Mouse (Mus musculus) cerebral cortex, adult 2 months (tissue): Measurements from ENCODE around the gene Evx2.

ENCODE experiments used
- WGBS: fragments of 180-500 bp; shearing (Covaris S2); methylation state at CpG from one replicate; pipeline ENCODE4 v1.1.7; 2018; 5-methylcytosine and 5-hydroxymethylcytosine counted together

Gene Evx2

GRCm38 (mm10) chr2:74695813-74696430 lies 36.6 kb upstream of the Evx2 start:
- 5% methylated on average over 7 of the region's 7 CpGs for WGBS

DNA sequence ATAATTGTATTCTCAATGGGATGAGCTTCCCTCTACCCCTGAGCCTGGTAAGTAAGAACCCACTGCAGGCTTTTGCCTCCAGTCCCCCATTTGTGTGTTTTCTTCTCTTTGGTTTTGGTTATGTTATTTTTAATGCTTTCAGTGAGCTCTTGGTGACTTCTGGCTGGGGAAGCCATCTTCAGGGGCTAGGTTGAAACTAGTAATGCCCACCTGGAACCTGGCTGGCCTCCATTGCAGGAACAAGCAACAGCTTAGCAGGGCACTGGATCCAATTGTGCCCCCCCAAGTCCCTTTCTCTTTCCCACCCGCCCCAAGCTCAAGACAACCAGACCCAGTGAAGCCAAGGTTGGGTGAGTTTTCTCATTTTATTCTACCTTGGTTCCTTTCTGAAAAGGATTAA lies 36.0 kb upstream of the Evx2 start:
- WGBS = 7% methylated on average over 1 of the region's 1 CpGs

- WGBS = 2% methylated on average over 16 of the region's 16 CpGs
These were observed 34.7 kb upstream of the Evx2 start for GRCm38 (mm10) chr2:74694066-74694465.

DNA sequence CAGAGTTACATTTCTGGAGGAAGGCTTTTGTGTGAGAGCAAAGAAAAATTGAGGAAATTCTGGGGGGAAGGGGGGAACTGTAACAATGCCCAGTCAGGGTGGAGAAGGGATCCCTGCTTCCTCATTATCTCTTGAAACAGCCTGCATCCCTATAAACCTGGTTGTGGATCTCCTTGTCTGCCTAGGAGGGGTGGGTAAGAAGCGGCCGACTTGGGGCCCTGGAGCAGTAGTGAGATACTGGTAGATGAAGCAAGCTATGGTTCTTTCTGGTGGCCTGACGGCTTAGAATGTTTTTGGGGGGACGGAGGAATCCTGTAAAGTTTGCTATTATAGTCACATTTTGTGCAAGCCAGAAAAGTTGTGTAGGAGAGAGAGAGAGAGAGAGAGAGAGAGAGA lies 34.1 kb upstream of the Evx2 start:
- WGBS = 9% methylated on average over 4 of the region's 4 CpGs

- WGBS = 4% methylated on average over 20 of the region's 20 CpGs
These were observed 33.6 kb upstream of the Evx2 start for GRCm38 (mm10) chr2:74692808-74693431.

GRCm38 (mm10) chr2:74691995-74692807 lies 32.8 kb upstream of the Evx2 start:
- 4% methylated on average over 35 of the region's 35 CpGs for WGBS

DNA sequence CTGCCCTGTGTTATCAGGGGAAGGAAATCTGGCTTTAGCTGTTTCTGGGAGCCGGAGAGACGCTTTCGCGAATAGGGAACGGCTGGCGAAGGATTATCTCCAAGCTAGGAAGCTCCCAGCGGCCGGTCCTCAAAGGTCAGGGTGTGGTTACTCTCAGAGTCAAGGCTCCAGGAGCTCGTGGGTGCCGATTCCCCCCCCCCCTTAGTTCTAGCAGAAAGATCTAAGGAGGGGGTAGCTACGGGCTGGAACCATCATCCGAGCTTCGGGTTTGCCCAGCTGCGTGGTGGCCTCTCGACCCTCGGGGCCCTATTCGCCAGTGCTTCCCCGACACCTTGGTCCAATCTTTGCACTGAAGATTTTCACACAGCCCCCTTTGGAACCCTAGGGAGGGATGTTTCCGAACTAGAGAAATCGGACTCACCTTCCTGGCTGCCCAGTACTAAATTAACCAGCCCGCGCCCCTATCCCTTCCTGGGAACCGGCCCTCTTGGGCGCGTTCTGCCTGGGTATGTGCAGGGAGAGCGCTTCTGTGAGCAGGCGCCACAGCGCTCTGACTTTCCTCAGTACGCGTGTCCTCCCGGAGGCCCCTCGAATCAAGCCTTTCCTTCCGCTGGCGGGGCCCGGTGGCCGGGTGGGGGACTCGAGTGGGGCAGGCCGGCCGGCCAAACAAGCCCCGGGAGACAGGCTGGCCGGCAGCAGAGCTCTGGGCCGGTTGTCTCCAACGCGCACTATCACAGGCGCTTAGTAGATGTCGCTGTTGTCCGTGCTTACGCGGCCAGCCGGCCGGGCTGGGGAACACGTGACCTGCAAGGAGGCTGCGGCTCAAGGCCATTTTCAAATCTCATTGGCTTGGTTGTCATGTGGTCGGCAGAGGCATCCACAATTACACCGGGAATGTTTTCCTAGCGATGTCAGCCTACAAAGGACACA lies 31.9 kb upstream of the Evx2 start, which contains the start of gene Hoxd10:
TSS of gene Hoxd10 (plus strand) at position 903 of the 930 bp plus-strand sequence.
- 3% methylated on average over 56 of the region's 56 CpGs for WGBS

DNA sequence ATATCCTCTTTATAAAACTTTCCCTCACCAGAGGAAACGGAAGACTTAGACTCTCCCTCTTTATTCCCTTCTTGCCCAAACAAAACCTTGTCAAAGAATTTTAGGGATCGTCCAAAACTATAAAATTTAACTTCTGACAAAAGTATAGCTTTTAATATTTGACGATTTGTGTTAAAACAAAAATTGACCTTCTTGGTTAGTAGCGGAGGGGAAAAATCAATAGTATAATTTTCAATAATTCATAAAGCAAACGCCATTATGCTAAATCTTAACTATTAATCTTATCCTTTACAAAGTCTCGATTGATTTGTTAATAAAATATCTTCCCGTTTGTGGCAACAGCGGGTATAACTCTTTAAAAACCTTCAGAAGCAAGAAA lies 31.0 kb upstream of the Evx2 start:
- WGBS = 15% methylated on average over 8 of the region's 8 CpGs

GRCm38 (mm10) chr2:74689574-74690337 lies 30.4 kb upstream of the Evx2 start:
- WGBS = 3% methylated on average over 24 of the region's 24 CpGs

DNA sequence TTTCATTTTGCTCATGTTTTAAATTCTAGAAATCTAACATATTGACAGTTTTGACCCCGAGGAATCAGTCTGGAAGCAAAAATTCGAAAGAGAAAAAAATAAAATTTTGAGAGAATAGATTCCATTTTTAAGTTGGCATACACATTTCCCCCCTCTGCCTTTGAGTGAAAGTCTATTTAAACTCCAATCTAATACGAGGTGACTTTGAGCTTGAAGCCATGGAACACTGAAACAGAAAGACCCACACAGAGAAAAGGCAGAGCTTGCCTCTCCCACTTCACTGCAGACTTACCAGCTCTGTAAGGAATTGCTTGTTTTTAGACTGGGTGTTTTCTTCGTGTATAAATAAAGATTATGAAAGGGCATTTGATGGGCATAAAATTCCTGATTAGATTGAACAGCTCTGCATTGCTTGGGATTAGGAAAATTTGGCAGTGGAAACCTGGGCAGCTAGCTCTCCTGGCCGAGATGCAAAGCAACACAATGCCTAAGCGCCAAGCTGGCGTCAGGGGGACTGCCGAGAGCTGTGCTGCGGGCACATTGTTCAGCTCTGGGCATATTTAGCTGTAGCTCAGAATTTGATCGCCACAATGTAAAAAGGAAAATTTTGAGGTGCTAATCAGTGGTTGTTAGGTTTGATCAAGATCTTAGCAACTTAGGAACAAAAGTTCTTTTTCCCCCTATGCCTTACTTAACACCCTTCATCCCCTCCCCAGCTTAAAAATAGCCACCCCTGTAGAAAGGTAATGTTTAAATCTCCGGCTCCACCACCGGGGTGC lies 29.6 kb upstream of the Evx2 start:
- 9% methylated on average over 12 of the region's 12 CpGs for WGBS

DNA sequence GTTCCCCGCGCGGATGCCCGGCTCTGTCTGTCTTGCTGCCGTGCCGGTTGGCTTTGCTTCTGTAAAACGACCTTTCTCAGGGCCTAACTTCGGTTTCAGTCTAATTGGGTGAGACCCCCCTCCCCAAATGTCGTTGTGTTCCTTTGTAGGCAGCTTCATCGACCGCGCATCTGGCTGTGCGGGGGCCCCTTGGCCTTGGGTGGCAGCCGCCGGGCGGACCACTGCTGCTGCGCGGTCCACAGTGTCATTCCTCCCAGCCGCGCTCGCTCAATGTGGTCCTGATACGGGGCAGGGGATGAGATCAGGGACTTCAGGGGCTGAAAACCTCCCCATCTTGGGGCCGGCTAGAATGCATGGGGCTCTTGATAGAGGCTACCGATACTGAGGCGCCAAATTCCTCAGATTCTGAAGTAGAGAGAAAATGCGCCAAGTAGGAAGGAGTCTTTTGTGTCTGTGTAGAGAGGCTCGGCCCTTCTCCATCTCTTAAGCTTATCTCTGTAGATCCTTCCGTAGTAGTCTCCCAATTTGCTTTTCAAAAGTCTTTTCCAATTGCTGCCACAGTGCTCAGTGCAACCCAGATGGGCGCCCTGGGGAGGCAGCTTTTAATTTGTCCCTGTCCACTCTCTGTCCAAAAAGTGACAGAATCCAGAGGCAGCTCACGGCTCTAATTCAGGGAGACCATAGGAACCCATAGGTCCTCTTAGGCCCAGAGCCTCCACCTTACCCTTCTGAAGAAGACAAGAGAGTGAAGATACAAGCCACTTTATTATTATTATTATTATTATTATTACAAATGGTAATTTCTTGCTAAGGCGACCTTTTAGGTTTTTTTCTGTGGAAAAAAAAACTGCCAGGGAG lies 28.6 kb upstream of the Evx2 start:
- 3% methylated on average over 31 of the region's 31 CpGs for WGBS

DNA sequence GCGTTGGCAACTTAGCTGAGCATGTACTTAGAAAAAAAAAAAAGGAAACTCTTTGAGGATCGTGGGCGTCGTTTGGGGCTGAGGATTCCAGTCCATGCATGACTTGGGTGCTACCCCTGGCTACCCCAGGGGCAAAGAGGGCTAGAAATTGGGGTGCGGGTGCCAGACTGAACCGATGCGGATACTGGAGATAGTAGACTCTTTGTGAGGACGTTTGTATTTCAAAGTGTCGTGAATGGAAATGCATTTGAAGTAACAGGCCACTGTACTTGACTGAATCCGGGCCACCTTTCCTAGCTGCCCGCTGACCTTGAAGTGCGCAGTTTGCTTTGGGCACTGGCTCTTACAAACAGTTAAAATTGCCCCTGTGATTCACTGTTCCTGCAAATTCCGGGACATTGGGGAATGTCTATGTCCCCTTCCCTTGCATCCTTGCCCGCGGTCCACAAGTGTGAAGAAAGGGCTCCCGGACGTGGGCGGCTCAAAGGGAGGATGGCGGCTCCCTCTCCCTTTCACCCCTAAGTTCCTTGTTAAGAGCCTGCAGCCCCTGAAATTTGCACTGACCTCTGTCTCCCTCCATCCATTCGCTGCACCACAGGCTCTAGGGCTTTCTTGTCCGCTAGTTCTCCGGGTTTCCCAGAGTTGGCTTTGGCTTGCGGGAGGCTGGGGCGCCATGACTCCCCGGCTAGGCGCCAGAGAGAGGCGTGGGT lies 27.8 kb upstream of the Evx2 start:
- WGBS = 1% methylated on average over 27 of the region's 27 CpGs

GRCm38 (mm10) chr2:74686301-74686987 lies 27.1 kb upstream of the Evx2 start:
- 8% methylated on average over 17 of the region's 17 CpGs for WGBS

DNA sequence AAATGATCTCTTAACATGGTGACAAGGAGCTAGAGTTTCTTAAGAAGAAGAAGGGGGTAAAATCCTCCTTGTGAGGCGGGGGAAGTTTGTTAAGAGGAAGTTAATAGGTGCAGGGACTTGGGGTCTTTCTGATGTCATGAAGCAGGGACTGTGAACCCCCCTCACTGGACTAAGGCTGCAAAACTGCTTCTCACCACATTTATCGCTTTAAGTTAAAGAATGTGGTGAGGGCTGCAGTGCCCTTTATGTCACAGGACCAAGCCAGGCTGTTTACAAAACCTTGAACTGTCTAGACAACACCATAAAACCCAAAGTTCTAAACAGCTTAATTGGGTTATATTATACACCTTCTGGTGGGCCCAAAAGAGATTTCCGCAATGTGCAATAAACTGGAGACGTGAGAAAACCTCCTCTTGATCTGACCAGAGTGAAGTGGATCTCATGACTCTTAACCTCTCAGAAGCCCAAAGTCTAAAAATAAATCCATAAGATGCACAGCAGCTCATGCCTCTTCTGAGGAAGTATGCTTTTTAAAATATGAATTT lies 25.8 kb upstream of the Evx2 start:
- 20% methylated on average over 4 of the region's 4 CpGs for WGBS

DNA sequence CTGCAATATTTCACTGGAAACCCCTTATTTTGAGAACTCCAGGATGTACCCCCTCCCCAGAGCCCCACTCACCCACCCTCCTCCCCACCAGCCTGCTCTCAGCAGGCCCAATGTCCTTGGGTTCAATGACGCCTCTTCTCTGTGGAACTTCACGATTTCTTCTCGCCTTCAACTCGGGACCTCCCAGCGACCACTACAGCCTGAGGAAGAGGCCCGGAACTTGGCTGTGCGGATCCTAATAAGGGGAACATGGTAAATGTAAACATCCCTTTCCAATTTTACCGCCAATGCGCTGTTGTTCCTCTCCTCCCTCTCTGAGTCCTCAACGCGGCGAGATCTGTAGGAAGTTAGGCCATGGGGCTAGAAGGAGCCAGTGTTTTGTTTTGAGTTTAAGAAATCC lies 24.7 kb upstream of the Evx2 start:
- WGBS = 2% methylated on average over 12 of the region's 12 CpGs

GRCm38 (mm10) chr2:74683471-74683951 lies 24.2 kb upstream of the Evx2 start:
- WGBS = 1% methylated on average over 18 of the region's 18 CpGs

DNA sequence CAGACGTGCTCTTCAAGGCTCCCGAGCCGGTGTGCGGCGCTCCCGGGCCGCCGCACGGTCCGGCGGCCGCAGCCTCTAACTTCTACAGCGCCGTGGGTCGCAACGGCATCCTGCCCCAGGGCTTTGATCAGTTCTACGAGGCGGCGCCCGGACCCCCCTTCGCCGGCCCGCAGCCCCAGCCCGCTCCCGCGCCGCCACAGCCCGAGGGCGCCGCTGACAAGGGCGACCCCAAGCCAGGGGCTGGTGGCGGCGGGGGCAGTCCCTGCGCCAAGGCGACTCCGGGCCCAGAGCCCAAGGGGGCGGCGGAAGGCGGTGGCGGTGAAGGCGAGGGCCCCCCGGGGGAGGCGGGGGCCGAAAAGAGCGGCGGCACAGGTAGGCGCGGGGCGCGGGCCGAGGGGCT lies 23.4 kb upstream of the Evx2 start:
- 1% methylated on average over 50 of the region's 51 CpGs for WGBS
